Mouse (Mus musculus) left cerebral cortex, postnatal 25 days (tissue): ENCODE measurements at regions not wholly inside any gene's neighbourhood (a gene's known extent, or its start where the extent isn't known, plus 50 kb on each side); places are given as distances from the start of the nearest gene placed in this dataset.

Experiments
- DNase-seq, 2 experiments: peaks; one replicate each; pipeline ENCODE4 v3.0.0; 2022; ENCODE audit warnings: low spot score in 2 of 2, mixed read lengths in 1 of 2
- intact Hi-C: fragments of 180-260 bp; cut with DNase I; formaldehyde crosslinking; loops from one replicate; pipeline ENCODE4 v1.15.1; 2025

DNA sequence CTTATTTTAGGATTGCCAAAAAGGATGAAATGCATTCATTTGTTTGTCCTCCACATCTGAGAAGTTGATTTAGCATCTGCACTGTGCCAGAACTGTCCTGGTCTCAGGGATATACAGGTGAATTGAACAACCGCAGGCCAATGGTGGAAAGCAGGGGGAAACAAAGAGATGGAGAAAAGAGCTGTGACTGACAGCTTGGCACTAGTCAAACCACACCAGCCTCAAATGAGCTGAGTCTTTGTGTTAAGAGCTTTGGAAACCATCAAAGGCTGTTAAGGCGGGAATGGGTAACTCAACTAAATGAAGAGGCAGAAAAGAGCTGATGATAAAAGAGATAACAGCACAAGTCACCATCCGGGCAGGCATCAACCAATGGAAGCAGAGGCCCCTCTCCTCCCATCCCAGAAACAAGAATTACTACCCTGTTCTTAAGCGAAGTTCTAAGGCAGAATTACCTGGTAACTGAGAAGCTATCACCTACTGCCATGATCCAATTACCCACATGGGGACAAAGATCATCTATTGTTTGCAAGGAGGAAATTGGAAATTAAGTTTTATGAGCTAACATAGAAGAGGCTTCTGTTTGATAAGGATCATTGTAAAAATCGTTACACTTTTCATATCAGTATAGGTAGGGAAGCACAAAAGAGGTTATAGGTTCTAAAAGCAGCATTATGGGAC is 117.6 kb downstream of the Foxa2 start:
- DNase-seq, result no peak
- intact Hi-C loops, result no loop called here

DNA sequence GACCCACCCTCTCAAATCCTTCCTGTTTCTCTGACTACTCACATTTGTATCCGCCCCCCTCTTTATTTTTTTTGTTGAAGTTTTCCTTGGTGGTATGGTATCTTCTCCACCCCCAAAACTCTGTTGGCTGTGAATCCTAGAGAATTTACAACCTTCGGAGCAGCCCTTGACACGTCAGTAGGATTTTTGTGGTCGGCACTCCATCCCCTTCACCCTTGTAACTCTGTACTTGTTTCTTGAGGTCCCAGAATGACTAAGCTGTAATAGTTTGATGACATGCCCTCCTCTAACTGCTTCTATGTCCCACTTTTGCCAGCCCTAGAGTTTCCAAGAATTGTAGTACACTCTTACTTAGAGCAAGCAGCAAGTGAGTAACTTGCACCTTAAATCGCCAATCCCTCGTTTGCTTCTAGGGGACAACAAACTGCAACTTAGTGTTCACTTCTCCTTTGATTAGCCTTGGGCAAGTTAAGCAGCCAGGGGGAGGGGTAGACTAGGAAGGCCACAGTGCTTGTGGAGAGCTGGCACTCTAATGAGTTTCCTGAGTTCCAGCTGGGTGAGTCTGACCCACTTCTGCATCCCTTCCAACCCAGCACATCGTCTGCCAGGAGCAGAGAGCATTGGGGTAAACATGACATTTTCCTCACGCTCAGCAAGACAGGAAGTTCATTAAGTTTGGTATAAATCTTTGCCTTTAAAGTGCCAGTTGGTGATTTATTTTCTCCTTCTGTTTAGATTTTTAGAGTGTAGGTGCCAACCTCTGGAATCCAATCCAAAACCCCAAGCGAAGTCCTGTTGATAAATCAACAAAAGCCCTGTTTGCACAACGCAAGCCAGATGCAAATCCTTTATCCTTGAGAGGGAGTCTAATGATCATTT is 118.7 kb downstream of the Foxa2 start:
- peak in 1 of 2 experiments; percentile 25 for DNase-seq
- intact Hi-C loops, result no loop called here

DNA sequence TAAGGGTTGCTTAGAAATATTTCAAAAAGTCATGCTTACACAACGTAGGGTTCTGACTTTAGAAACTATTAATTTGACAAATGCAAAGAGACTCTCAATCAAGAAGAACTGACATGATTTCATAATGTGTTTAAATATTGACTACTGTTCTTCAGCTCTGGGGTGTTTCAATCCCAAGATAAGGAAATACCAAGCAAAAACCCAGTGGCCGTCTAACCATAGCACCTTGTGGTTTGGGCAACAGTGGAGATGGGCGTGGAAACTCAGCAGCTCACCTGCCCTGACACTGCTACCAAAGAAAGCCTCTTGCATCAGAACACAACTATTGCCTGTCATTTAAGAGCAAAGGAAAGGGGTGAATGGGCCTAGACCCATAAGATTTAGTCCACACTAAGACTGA is 119.9 kb downstream of the Foxa2 start:
- no peak for DNase-seq
- intact Hi-C loops, result no loop called here

DNA sequence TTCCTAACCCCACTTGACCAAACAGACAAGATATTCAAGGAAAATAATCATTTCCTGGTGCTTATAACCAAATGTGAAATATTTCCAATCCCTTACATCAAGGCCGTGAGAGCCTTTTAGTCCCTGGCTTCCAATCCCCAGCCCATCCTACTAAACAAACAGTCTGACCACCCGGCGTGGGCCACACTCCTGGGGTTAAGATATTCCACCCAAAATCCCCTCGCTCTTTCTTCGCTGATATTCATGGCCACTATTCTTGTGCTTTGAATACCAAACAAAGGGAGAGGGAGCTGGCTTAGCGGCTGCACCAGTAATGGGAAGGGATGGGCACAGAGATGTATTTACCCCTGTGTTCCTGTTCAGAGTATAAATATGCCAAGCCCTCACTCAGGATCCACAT is 139.4 kb downstream of the Foxa2 start:
- no peak for DNase-seq
- intact Hi-C loops, result no loop called here

DNA sequence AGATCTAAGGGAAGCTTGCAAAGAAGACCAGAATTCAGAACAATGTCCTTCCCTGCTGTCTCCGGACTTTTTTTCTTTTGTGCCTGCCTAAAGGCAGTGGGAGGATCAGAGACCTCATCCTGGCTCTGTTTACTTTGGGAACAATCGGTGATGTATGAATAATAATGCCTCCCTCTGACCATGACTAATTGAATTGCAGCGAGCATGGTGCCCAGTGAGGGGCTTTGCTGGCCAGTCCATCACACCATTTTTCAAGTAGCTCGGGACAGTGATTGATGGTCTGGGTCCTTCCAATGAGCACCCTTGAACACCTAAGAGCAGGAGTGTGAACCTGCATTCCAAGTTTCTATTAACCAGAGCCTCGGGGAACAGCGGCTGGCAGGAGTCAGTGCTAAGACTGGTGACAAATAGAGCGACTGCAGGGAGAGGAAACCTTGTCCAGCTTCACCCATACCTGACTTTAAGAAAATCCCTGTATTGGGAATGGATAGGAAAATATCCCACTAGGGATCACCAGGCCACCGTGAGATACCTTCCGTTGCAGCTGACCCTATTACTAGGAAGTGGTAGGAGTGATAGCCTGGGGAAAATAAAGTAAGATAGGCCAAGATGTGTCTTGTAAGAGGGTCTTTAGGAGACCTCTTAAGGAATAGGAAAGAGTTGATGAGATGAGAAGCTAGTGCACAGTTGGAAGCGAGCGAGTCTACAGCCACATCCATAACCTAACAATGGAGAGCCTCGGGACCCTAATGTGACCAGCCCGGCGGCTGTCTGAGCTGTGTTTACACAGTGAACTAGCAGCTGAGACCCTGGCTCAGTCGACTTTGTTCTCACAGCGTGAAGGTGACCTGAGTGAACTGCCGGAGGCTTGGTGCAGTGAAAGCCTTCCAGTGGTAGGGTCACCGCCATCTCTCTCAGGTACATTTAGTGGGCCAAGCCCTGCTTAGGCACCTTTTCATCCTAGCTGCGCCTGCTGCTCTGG is 140.7 kb downstream of the Foxa2 start:
- DNase-seq, result no peak
- intact Hi-C loops, result no loop called here

DNA sequence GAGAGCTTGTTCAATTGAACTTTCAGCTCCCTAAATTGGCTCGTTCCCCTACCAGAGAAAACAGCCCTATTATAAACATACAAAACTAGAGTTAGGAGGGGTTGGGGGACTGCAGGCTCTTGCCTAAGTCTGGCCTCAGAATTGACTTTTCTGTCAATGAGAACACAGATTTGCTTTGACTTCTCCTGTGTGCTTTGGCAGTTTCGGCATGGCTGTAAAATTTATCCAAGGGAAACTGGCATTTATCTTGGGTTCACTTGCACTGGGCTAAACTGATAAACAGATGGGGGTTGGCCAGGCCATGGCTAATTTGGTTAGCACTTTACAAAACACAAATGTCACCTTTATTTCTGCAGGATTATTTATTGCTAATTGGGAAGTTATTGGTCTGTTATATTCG is 141.7 kb downstream of the Foxa2 start:
- DNase-seq, result no peak
- intact Hi-C loops, result no loop called here

DNA sequence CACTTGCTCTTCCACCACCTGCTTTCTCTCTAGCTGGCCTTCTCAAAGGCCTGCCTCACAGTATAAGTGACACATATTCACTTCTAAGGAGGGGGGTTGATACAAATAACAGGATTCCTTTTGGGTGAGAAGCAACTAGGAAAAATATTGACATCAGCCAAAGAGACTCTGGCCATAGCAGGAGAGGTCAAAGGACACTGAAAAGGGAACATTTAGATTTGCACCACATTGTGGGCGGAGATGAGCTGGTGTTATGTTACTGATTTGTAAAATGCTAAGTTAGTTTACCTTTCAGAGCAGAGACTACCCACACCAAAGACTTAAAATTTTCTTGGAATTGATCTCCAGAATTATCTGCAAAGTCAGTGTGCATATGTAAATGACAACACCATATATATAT is 147.5 kb downstream of the Foxa2 start:
- intact Hi-C loops, result no loop called here
- no peak for DNase-seq

DNA sequence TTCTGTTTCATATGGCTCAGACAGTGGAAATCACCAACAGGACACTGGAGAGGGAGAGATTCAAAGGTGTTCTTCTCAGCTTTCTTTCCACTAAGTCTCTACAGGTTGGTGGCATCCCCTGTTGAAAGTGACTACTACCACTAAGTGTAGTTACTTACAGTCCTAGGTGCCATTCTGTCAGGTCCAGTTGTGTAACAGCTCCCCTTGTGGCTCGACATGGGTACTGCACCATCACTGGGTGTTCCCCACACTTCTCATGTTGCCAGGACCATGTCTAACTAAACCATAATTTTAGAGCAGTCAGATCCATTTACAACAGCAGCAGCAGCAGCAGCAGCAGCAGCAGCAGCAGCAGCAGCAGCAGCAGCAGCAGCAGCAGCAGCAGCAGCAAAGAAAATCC is 151.1 kb downstream of the Foxa2 start:
- intact Hi-C loops, result no loop called here
- DNase-seq, result peak in 1 of 2 experiments; percentile 39

DNA sequence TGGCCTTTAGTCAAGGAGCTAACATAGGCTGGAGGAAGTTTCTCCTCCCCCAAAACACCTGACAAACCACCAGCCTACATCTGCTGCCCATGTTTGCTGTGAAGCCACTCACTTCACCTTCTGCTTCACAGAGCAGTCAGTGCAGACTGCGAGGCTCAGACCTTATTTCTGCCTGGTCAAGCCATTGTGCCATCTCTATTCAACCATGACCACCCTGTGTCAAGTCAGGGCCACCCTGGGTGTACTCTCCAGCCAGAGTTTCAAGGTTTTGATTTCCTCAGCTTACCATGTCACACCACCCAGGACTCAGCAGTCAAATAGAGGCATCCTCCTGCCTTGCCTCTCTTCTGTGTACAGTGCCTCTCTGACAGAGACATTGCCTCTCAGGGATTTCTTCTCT is 152.6 kb downstream of the Foxa2 start:
- intact Hi-C loops, result no loop called here
- DNase-seq, result no peak

DNA sequence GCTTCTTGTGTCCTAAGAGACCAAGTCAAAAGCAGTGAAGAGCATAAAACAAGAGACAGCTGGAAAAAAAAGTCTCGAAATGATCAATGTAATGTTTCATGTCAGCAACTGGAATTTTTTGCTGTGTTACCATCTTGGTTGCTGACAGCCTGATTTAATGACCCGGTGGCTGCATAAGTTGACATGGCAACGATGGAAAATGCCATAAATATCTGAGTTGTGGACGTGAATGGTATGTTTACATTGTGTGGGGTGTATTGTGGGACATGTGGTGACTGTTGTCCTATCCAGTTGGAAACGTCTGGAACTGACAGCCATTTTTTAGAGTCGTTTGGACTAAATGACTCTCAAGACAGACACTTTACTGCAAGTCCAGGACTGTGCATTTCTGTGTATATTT is 160.6 kb downstream of the Foxa2 start:
- intact Hi-C loops, result no loop called here
- no peak for DNase-seq

DNA sequence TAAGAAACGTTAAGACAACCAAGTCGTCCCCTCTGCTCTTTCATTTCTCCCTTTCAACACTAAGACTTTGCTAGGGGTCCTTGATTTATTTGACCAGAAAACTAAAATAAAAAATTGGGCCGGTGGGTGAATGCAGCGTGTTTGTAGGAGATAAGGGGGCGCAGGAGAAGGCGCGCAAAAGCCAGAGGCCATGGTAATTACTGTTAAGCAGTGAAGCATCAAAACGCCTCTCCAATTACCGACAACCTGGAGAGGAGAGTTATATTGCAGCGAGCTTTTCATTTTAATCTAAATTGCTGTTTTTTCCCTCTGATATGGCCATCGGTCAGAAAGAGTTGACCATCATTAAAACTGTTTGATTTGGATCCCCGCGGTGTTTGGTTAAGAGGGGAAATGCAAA is 168.9 kb downstream of the Foxa2 start:
- intact Hi-C loops, result no loop called here

DNA sequence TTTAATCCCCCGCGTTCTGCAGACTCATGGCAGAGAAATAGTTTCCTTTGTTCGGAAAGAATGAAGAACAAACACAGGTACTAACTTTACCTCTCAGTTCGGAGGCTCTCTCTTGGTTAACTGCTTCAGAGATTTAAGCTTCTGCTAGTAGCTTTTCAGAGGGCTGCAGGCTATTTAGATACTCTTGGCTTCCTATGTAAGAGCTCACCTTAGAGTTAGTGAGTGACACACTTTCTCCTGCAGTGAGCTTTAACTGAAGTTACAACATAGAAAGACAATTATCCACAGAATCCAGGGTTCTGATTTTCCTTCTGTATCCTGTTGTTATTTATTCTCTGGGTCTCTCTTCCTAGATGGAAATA is 169.2 kb downstream of the Foxa2 start:
- intact Hi-C loops, result no loop called here
- no peak for DNase-seq

More for the DNA sequence above, 168.9 kb downstream of the Foxa2 start:
- no peak for DNase-seq

DNA sequence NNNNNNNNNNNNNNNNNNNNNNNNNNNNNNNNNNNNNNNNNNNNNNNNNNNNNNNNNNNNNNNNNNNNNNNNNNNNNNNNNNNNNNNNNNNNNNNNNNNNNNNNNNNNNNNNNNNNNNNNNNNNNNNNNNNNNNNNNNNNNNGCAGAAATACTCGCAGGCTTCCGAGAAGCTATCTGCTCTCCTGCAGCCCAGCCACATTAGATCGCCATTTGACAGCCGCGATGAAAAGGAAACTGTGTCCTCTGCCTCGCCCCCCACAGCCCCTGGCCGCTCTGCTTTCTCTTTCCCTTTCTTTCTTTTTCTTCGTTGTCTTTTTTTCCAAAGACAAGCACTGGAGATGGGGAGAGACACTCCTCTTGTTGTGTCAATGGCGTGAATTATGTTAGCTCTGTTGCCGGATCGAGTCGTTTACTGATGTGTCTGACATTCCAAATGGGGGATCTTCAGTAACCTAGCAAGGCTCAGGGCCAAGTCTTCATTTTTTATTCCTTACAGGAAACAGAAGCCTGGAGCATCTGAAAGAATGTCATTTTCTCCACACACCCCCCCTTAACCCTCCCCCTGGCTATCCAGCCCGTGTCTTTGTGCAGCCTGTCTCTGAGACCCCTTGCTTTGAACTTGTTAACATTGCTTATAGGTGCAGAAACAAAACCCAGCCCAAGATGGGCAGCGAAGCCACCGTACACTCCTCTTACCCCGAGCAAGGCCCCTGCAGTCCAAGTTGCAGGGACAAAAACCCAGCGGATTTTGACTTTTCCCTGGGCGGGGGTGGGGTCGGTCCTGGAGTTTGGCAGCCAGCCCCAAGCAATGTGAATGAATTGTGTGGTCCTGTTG is 169.8 kb downstream of the Foxa2 start:
- intact Hi-C loops, result no loop called here
- DNase-seq, result peak in 1 of 2 experiments; percentile 8

DNA sequence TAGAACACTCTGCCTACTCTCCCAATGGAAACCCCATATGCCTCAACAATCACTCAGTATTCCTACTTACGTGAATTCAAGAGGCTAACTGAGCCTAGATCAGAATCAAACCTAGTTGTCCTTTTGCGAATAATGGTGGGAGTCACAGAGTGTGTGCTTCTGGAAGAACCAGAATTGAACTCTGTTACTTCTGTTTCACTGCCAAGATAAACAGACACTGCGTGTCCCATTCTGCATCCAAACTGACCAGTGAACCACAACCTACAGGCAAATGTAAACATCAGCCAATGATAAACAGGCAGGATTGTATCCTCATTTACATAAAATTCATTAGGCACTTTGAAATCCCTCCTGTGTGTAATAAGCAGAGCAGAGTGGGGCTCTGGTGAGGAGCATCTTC is 173.8 kb downstream of the Foxa2 start:
- DNase-seq, result no peak
- intact Hi-C loops, result no loop called here

DNA sequence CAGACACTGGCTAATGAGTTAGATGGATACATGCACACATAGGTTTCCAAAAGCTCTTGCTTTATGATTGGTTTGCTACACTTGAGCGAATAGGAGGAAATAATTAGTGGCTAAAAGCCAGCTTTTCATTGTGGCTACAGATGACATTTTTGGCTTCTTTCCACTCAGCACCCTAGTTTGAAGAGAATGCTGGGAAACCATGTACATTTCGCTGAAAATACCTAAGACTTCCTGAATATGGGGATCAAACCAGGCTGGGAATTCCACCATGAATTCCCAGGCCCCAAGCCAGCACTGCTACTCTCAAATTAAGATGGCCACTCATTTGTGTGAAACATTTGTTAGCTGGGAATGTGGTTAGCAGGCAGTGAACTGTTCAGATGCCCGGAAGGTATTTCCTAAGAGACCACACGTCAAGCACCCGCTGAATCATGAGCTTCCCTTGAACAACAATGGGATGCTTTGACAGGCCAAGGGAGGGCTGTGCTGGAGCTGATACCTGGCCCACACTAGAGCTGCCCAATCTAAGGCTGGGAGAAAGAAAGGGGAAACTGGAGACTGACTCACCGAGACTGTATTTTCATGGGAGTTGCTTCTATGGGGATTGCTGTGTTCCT is 195.5 kb downstream of the Foxa2 start:
- intact Hi-C loops, result no loop called here
- no peak for DNase-seq

DNA sequence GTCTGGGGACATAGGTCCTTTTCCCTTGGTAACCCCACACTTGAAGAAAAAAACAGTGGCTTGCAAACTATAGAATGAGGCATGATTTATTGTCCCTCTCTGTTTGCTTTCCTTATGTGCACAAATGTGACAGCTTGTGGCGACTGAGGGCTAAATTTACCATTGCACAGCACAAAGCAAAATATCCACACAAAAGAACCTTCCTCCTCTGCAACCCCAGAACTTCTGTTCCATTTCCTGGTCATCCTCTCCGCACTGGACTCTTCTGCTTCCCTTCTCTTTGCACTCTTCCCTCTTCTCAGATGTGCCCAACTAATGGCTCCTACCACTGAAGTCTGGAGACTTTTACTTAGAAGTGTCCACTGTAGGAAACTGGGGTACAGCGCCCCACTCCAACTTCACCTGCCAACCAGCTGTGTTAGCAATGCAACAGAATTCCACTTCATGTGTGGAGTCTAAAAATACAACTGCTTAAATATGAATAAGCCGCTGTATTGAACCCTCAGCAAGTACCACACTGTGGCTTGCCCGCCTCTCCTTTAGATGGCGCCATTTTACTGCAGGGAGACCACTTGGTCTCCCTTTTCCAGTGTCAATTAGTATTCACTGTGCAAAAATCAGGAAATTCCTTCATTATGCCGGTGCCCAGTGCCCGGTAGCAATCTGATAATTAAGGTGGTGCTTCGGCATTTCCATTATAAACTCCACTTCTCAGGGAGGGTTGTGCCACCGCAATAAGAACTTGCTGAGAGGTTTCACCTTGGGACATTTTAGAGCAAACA is 199.6 kb downstream of the Foxa2 start:
- DNase-seq, result peak; percentile 6 to 51
- intact Hi-C loops, result loop anchor here (5.0 to 10.0 kb wide), 2 partner anchors 138 to 200 kb away; partner anchors contain the start of gene Foxa2

DNA sequence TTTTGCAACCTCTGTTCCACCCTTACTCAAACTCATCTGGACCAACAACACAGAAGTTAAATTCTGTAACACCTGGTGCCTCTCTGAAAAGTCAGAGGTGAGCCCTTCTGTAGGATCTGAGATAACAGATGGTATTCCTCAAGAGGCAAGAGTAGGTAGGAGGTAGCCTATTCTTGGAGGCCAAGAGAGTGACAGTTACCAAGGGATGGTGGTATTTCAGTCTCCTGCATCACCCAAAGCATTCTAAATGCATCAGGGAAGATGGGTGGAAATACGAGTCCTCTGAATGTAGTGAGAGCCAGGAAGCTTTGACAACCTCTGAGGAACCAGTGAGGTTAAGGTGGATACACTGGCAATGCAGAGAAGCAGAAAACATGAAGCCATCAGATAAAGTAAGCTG is 201.5 kb downstream of the Foxa2 start:
- peak; percentile 6 to 72 for DNase-seq
- intact Hi-C loops, result loop anchor here (5.0 to 10.0 kb wide), 2 partner anchors 140 to 202 kb away; partner anchors contain the start of gene Foxa2

DNA sequence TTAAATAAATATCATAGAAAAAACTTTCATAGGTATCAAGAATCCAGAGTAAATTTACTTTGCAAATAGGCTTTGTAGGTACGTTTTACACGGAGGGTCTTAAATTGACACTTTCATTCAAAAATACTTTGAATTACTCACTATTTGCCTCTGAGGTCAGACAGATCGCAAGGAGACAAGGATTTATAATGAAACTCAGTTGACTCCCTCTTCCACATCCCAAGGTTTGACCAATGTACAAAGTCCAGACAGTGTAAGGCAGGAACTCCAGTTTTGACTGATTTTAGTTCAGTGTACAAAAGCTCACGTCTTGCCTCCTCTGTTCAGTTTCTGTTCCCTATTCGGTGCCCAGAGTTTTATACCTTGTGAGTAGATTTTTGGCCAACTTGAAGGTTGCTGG is 205.8 kb downstream of the Foxa2 start:
- intact Hi-C loops, result loop anchor here (10.0 kb wide), 1 partner anchor 144 kb away; no protein-coding TSS in a partner anchor
- DNase-seq, result no peak
